In the genomic region with DNA sequence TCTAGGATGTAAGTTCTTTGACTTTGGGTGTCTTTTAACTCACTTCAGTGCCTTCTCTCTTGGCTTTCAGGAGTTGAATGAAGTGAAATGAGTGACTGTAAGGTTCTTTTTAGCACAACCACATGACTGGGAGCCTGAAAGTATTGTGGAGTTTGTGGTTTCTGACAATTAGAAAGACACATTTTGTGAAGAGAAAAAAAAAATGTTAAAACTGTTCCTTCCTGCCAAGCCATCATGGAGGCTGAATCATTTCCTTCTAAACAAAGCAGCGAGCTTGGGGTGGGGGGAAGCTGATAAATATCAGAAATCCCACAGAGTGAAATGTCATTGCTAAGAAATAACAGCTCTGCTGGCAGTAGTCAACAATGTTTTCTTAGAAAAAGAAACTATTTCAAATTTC, we compare ENCODE assay signal across 1 mouse cellular context.
TF ChIP-seq lines count a peak whose summit lies in the region.

No protein-coding gene starts in this region.

TF ChIP-seq in CH12.LX, 34 proteins besides CTCF, POLR2A, EP300 and RAD21 (continued from another document):
- no peak for TF ChIP-seq ZKSCAN1 (IDR thresholded peaks at IDR 0.05; ENCODE audit: borderline replicate concordance, low read depth, low read length)
